Comparison of ENCODE assay signal across 17 mouse cellular contexts in genomic region chr17:29422337-29422736, GRCm38 (mm10).
A peak's percentile ranks its signal among the peaks of the same experiment; 100 is the strongest.
DNase-seq lines count a peak whose midpoint lies in the region; ATAC-seq and TF ChIP-seq lines count a peak whose summit lies in the region.
"Had no signal": no experiment of that assay in that cellular context is flagged by ENCODE, and none has a peak within 500 bp of the region (broad histone marks: within the 10 kb centered on the region; RNA-seq: fewer than 3 reads in every experiment).

No protein-coding gene starts in this region.

- H3K27me3 ChIP-seq in intestine, postnatal 0 days (replicated peaks; ENCODE audit: control insufficient read depth, insufficient read depth, low read length) = no peaks in the 10 kb centered on the region
- no peaks in the 10 kb centered on the region for H3K27me3 ChIP-seq in intestine, embryonic 15.5 days (replicated peaks)
- no peaks in the 10 kb centered on the region for H3K27me3 ChIP-seq in lung, embryonic 14.5 days (ENCODE audit: insufficient read depth, low read length)
- no peaks in the 10 kb centered on the region for H3K27me3 ChIP-seq in small intestine, adult 2 months (ENCODE audit: control insufficient read depth, insufficient read depth, low read length)
- H3K27me3 ChIP-seq: forebrain, embryonic 13.5 days; neural tube, embryonic 12.5 days had no signal

- no peak for ATAC-seq in intestine, postnatal 0 days
- ATAC-seq in intestine, embryonic 15.5 days = no peak
- no peak for ATAC-seq in lung, embryonic 14.5 days (ENCODE audit: insufficient read depth)
- ATAC-seq: forebrain, embryonic 13.5 days had no signal

- TF ChIP-seq POLR2A in small intestine, adult 2 months (IDR thresholded peaks at IDR 0.05; ENCODE audit: low read depth, low read length) = no peak

- peak; percentile 30 for DNase-seq in lung, embryonic 14.5 days
- DNase-seq in lung, postnatal 10 days = no peak
- peak; percentile 67 for DNase-seq in ES-CJ7 (ENCODE audit: low read depth, low spot score)
- no peak for DNase-seq in layer of hippocampus, adult 11-12 months (ENCODE audit: low spot score)
- DNase-seq: cerebellum, adult 11-12 months; cerebellum, postnatal 25 days; kidney, postnatal 14 days; layer of hippocampus, adult 9-11 months; lung, postnatal 14 days; right cerebral cortex, postnatal 25 days; thymus, postnatal 14 days had no signal

- H3K4me1 ChIP-seq in intestine, postnatal 0 days (replicated peaks; ENCODE audit: control insufficient read depth, insufficient read depth, low read length) = 0 out of 2 replicates have a peak, but pooled peaks cover 3% of the 10 kb centered on the region
- H3K4me1 ChIP-seq in intestine, embryonic 15.5 days (replicated peaks) = no peaks in the 10 kb centered on the region
- H3K4me1 ChIP-seq in lung, embryonic 14.5 days (ENCODE audit: insufficient read depth) = no peaks in the 10 kb centered on the region
- H3K4me1 ChIP-seq in small intestine, adult 2 months (ENCODE audit: control insufficient read depth, insufficient read depth, insufficient read length, low read length) = peaks cover 28% of the 10 kb centered on the region
- H3K4me1 ChIP-seq: forebrain, embryonic 13.5 days; neural tube, embryonic 12.5 days had no signal

- H3K9me3 ChIP-seq in intestine, postnatal 0 days (ENCODE audit: control insufficient read depth) = no peaks in the 10 kb centered on the region
- H3K9me3 ChIP-seq in intestine, embryonic 15.5 days = no peaks in the 10 kb centered on the region
- H3K9me3 ChIP-seq in lung, embryonic 14.5 days (ENCODE audit: low read depth, low read length) = no peaks in the 10 kb centered on the region
- H3K9me3 ChIP-seq: forebrain, embryonic 13.5 days; neural tube, embryonic 12.5 days had no signal

- no peak overlapping the region for H3K4me3 ChIP-seq in intestine, postnatal 0 days (ENCODE audit: low read depth, low read length)
- H3K4me3 ChIP-seq in intestine, embryonic 15.5 days (replicated peaks) = no peak overlapping the region
- H3K4me3 ChIP-seq in lung, embryonic 14.5 days (ENCODE audit: low read depth, low read length) = no peak overlapping the region
- no peak overlapping the region for H3K4me3 ChIP-seq in small intestine, adult 2 months (ENCODE audit: low read depth, low read length)
- H3K4me3 ChIP-seq: forebrain, embryonic 13.5 days; hindbrain, embryonic 10.5 days; neural tube, embryonic 12.5 days had no signal

- peak; percentile 59 for TF ChIP-seq CTCF in intestine, postnatal 0 days (IDR thresholded peaks at IDR 0.05; ENCODE audit: low read depth)
- TF ChIP-seq CTCF in lung, embryonic 14.5 days (IDR thresholded peaks at IDR 0.05; ENCODE audit: low read depth) = peak; percentile 41
- TF ChIP-seq CTCF in small intestine, adult 2 months (IDR thresholded peaks at IDR 0.05; ENCODE audit: extremely low read depth, insufficient read length, insufficient replicate concordance, low read depth, low read length) = peak; percentile 30; the same call in 1 of the 2 replicates

- no peaks in the 10 kb centered on the region for H3K36me3 ChIP-seq in intestine, postnatal 0 days (ENCODE audit: control insufficient read depth, insufficient read depth)
- no peaks in the 10 kb centered on the region for H3K36me3 ChIP-seq in intestine, embryonic 15.5 days
- no peaks in the 10 kb centered on the region for H3K36me3 ChIP-seq in lung, embryonic 14.5 days (ENCODE audit: insufficient read depth)
- no peaks in the 10 kb centered on the region for H3K36me3 ChIP-seq in small intestine, adult 2 months (ENCODE audit: control insufficient read depth, insufficient read depth, low read length)
- H3K36me3 ChIP-seq: hindbrain, embryonic 10.5 days; neural tube, embryonic 12.5 days had no signal

- WGBS in intestine, postnatal 0 days = 90% methylated on average over 6 of the region's 6 CpGs
- 82% methylated on average over 6 of the region's 6 CpGs for WGBS in intestine, embryonic 15.5 days
- 87% methylated on average over 6 of the region's 6 CpGs for WGBS in lung, embryonic 14.5 days
- 87% methylated on average over 6 of the region's 6 CpGs for WGBS in small intestine, adult 2 months

- H3K9ac ChIP-seq in intestine, postnatal 0 days (ENCODE audit: low read depth, low read length) = no peak overlapping the region
- H3K9ac ChIP-seq in intestine, embryonic 15.5 days = no peak overlapping the region
- H3K9ac ChIP-seq in lung, embryonic 14.5 days = no peak overlapping the region
- H3K9ac ChIP-seq: forebrain, embryonic 13.5 days; neural tube, embryonic 12.5 days had no signal

- no peak overlapping the region for H3K4me2 ChIP-seq in intestine, postnatal 0 days (replicated peaks; ENCODE audit: low read depth)
- no peak overlapping the region for H3K4me2 ChIP-seq in intestine, embryonic 15.5 days (replicated peaks)
- H3K4me2 ChIP-seq in lung, embryonic 14.5 days = no peak overlapping the region
- H3K4me2 ChIP-seq: forebrain, embryonic 13.5 days; neural tube, embryonic 12.5 days had no signal

- no peak overlapping the region for H3K27ac ChIP-seq in intestine, postnatal 0 days (ENCODE audit: low read depth, low read length)
- no peak overlapping the region for H3K27ac ChIP-seq in intestine, embryonic 15.5 days
- H3K27ac ChIP-seq in lung, embryonic 14.5 days (ENCODE audit: low read depth) = no peak overlapping the region
- H3K27ac ChIP-seq in small intestine, adult 2 months (ENCODE audit: insufficient read depth, low read depth, low read length) = peak overlapping the region; percentile 96
- H3K27ac ChIP-seq: forebrain, embryonic 13.5 days; neural tube, embryonic 12.5 days had no signal

Comparison
In these comparisons a context has a peak if more than half of its experiments do, and no peak if none do; other contexts are left out.
1. DNase-seq: peak in lung, embryonic 14.5 days (single experiment) and ES-CJ7 (single experiment); none in lung, postnatal 10 days (single experiment) and layer of hippocampus, adult 11-12 months (single experiment).
2. Peak in every context shown above with its lines, with median percentiles within 50 percentile points of each other: CTCF ChIP-seq.